Mouse (Mus musculus) kidney, postnatal 14 days (tissue): ENCODE measurements around the gene Epb41l3.
A peak's percentile ranks its signal among the peaks of the same experiment; 100 is the strongest.

ENCODE experiments used
- DNase-seq: peaks from one replicate; pipeline ENCODE4 v3.0.0; 2022; ENCODE audit warnings: mixed read lengths

The Epb41l3 gene

DNA sequence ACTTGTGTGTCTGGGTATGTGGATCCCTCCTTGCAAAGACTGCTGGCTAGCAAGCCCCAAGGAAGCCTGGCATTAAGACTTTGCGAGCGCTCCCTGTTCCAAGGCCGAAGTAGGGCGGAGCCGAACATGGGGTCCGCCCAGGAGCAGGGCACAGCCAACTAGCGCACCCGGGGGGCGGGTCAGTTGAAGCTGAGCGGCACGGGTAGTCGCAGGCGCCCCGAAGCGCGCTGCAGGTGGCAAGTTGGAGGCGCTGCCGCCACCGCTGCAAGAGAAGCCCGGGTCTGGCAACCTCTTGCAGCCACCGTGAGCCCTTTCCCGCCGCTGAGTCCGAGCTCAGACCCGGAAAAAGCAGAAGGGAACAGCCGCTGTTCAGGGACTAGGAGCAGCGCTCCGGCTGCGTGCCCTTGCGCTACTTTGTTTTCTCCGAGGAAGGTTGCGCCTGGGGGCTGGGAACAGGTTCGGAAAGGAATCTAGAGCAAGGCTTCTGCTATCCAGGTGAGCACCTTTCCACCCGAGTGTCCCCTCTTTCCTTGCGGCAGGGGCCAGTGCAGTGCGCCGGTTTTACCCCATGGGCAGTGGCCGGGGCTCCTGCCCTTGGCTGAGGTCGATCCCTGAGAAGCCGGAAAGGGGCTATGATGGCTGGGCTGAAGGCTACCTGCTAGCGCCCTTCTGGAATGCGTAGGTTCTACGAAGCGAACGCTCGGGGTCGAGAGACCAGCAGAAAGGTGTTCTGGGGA, at the start of gene Epb41l3:
Gene Epb41l3 (plus strand): TSS at position 183 of the 737 bp plus-strand sequence.
- DNase-seq, result peak; percentile 89

DNA sequence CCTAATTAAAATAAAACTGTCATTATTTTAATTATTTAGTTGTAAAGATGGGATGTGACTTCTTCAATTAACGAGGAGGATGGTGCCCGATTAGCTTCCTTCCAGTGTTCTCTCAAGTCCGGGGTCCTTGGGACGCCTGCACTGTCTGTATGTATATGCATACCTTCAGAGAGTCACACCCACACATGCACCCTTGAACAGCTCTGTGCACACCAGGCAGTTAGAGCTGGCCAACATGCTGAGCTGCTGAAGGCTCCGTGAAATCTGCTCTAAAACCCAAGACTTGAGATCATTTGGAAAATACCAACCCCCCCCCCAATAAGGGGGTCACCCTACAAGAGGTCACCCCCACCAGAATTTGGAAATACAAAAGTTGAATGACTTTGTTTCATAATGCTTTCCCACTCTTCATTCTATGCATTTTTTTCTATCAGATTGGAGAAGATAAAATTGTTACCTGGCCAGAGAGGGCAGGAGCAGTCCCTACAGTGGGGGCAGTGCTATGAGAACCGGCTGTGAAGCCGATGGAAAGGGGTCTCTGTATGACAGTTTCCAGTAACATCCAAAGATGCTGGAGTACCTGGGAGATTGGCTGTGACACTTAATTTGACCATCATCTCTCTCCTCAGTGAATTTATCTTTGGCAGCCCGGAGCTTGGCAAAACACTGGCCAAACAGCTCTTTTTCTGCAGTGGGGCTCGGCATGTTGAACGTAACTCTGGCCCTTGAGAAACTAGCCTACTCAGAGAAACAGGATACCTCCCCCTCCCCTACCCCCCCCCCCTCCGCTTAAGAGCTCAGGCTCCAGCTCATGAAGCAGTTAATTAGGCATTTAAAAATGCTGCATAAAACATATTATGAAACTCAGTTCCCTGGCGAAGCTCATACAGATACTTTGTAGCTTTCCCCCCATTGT, 36.5 kb upstream of the Epb41l3 start:
- no peak for DNase-seq

DNA sequence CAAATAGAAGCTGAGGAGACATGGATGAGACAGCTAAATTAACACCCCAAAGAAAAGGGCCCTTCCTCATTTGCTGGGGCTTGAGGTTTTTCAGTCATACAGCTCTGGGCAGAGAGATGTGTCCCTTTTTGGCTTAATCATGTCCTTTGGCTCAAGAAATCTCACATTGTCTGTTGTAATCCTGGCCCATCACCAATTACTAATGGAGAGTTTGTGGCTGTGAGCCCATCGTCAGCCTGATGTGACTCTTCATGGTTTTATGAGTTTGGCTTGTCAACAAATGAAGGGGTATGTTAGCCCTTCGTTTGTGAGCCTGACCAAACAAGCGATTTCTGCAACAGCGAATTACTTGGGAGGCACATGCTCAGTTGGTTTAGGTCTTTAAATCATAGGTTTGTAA, 34.0 kb upstream of the Epb41l3 start:
- peak; percentile 44 for DNase-seq

DNA sequence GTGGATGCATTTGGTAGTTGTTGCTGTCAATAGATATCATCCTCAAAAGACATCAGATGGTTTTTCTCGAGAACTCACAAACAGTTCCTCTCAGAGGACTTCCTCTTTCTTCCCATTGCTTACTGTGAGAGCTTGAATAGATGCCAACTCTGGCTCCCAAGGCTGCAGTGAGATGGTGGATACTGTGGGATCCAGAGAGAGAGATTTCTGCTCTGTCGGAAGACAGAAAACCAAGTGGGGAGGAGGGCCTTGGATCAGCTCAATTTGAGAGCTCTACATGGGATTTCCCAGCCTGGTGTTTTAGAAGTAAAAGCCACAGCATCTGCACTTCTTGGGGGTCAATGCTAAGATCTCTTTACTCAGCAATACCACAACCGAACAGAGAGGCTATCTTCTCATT, 26.7 kb upstream of the Epb41l3 start:
- DNase-seq, result no peak

DNA sequence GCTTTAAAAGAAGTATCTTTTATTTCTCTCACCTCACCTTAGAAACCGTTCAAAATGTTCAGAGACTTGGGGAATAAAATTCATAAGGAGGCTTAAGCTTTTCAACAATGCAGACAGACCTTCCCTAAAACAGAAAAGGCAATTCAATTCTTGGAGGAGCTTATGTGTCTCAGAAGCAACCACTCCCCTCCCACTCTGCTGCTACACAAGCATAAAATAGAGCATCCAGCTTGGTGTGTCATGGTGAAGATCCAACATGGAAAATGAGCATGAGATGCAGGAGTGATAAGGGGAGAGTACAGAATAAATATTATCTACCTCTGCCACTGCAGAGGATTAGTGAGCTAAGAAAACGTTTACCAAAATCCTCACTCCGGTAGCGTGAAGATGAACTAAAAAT, 21.5 kb upstream of the Epb41l3 start:
- no peak for DNase-seq

DNA sequence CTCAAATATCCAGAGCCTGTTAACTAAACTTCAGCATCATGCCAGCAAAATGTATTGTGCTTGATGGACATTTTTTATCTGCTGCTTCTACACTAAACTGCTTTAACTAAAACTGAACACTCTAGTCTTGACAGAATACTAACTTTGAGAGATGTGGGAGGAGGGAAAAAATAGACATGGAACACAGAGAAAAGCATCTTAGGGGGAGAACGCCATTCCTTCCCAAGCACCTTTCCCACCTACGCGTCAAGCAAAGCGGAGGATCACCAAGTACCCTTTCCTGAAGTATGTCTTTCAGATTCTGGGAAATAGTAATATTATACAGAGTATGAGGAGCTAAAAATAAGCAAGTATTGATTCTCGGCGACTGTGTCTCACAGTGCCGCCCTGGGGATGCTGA, 15.7 kb upstream of the Epb41l3 start:
- no peak for DNase-seq

DNA sequence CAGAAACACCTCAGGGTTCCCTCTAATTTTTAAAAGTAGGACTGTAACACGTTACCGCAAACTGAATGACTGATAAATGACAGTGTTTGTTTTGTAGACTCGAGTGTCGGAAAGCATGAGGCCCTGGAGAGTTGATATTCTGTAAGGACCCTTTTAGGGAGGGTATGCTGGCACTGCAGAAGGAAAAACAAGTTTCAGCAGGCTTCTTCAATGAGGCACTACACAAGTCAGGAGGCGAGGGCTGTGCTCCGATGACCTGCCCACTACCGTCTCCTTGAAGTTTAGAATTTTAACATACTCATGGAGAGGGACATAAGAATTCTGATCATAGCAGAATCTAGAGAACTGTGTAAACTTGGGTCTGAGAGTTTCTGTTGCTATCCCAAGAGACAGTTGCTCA, 15.1 kb upstream of the Epb41l3 start:
- no peak for DNase-seq

DNA sequence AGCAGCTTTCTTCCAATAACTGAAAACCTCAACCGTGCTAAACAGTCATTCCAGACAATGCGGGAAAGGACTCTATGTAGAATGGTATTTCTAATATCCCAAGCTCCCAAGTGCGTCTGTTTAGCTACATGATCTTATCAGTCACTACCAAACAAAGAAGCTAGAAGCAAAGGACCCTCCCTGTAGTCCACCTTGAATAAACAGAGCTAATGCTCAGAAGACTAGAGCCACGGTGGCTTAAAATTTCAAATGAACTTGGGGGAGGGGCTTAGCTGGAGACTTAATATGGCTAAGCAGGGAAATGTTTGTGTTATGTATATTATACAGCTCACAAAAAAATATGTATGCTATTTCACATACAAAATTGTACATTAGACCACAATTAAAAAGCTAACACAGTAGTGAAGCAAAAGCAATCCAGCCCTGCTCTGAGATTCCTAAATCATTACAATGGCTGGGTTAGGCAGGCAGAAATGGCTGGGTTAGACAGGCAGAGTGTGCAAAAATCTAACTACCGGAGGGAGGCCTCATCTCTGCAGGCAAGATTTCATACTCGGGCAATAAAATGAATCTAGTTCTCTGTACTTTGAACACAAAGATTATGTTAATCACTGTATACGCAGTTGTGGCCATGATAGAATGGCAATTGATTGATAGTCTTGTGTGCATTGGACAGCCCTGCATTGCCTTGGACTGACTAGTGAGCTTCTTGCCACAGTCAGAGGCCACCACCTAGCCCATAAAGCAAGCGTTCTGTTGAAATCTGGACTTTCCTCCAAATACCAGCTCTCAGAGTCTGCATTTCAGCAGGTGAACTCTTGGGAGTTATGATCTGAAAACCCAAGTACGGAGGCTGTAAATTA, 13.4 kb upstream of the Epb41l3 start:
- DNase-seq, result no peak

DNA sequence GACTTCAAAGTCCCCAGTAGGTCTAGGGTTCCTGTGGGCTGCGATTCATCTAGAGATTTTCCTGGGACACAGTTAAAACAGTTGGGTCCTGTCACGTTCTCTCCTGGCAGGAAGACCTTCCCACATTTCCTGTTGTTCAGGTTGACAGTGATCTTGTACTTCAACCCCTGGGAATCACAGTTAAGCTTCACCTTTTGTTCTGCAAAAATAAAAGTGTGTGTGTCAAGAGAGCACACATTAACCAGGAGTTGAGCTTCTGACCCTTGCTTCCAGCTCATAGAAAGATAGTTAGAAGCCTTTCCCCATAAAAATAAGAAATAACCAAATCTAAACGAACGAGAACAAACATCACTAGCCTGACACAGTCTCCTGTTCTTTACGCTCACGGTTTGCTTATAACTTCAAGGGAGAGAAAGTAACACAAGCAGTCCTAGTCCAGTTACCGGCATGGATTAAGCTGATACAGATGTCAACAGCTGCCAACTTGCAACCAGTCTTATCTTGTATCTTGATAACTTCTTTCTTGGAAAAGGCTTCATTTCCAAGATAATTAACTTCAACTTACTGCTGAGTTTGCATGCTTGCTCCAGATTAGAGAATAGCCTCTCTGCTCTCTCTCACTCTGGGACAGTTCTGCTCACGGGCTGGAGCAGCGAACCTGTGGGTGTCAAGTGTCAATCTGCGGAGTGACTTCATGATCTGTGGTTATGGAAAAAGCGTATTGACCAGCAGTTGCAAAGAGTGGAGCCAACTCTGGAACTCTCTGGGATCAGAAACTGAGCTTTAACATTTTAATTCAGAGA, 7.3 kb upstream of the Epb41l3 start:
- peak; percentile 20 for DNase-seq

DNA sequence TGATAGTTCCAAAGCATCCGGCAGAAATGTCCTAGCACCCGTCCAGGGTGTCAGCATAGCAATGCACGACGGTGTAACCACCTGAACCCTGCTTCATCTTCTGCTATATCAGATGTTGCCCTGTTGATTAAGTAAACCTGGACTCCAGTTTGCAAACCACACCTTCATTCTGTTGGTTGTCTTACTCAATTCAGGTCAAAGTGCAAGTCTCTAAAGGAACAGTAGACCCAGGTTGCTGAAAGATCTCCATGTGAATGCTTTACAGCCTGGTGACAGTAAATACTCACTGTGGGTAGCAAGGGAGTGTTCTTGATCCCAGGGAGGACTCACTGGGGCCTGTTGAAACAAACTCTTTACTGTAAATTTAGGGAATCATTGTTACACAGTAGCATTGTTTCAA, 1.4 kb upstream of the Epb41l3 start:
- DNase-seq, result no peak

DNA sequence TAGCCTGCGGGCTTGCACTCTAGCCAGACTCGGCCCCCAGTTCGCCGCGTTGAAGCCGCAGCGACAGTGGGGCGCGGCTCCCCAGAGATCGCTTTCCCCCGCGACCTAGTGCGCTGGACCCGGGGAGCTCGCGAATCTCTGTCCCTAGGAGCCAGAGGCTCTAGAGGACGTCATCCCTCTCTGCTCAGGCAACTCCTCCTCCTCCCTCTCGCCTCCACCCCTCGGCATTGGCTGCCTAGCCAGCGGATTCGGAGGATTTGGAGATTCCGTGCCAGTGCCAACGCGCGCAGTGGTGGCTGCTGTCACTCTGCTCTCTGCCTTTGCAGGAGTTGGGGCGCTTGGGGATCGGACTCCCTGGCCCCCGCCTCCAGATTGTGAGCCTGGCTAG, 749 bp downstream of the Epb41l3 start:
- peak; percentile 57 for DNase-seq

DNA sequence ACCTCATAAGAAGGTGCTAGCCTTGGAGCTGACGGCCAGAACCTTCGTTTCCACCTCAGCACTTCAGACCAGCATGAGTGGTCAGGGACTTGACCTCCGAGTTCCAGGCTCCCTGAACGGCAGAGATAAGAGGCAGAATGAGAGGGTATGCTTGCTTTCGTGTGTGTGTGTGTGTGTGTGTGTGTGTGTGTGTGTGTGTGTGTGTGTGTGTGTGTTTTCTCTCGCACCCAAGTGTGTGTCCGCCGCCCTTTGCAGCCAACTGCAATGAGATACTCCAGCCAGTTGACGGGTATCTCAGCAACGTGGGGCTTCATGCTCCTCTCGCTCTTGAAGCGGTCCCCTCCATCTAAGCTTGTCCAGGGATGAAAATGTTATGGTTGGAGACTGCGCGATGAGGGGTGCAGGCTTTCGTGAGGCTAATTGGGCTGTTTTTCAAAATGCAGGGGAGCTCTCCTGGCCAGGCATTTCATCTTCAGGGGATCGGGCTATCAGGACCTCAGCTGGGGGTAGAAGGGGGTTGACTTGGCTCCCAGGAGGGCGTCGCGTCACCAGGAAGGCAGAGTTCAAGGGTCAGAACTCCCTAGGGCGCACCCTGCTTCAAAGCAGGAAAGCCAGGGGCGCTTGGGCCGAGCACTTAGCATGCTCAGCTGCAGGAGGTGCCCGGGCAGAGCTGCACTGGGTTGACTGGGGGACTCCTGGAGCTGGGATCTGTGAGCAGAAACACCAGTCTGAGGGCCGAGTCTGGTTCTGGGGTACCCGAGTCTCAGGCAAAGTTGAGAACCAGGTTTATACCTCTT, 1.5 kb downstream of the Epb41l3 start:
- peak; percentile 34 for DNase-seq

DNA sequence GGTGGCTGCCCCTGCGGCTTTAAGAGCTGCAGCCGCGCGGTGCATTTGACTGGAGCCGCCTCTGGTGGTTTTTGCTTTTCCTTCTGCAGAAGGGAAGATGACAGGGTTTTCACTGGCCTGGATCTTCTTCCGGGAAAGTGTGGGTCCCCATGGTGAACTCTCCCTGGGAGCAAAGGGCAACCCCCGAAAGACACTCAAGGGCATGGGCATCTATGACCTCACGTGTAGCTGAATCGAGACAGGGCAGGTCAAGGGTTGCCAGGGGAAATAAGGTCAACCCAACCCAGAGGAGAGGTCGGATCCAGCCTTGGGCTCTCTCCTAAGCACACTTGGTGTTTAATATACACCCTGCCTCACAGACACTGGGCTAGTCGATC, 2.0 kb downstream of the Epb41l3 start:
- no peak for DNase-seq

DNA sequence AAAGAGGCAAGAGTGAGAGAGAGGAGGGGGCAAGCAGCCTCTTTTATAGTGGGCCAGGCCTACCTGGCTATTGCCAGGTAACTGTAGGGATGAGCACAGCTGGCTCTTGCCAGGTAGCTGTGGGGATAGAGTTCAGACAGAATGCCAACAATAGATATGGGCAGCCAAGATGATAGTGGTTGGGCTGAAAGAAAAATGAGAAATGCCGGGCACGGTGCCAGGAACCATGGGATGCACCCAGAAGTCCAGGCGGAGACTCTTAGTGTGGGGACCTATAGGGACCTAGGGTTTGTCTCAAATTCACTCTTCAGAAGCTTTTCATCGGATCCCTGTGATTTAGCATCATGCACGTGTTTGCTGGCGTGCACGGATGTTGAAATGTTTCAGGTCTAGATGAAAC, 6.8 kb downstream of the Epb41l3 start:
- no peak for DNase-seq

DNA sequence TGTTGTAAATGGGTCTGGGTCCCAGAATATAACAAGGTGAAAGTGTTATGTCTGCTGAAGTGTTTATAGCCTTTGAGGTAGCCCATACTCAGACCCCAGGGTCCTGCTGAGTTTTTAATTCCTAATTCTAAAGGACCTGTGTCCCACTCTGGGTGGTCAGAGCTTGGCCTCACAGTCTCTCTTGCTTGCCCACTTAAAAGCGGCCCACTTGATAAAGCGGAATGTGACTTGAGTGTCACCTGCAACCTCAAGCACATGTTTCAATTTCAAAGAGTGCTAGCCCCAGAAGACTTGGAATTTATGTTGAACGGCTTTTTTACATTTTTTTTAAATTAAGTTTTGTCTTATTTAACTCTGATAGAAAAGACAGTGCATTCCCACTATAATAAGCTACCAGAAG, 16.1 kb downstream of the Epb41l3 start:
- DNase-seq, result no peak

DNA sequence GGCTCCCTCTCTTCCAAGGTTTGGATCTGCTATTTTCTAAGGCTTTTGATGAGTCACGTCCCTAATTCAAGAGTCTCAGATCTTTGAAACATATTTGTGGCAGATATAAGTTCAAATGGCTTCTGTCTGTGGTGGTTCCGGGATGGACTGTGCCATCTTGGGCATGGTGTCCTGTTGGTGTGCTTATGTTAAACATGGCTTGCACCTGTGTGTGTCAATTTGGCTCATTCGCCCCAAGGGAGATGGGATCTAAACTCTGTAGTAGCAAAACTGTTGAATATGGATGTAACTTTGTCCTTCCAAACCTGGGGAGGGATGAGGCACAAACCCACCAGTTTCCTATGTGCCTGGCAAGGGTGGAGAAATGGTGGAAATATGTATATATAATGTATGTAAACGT, 21.6 kb downstream of the Epb41l3 start:
- DNase-seq, result no peak

DNA sequence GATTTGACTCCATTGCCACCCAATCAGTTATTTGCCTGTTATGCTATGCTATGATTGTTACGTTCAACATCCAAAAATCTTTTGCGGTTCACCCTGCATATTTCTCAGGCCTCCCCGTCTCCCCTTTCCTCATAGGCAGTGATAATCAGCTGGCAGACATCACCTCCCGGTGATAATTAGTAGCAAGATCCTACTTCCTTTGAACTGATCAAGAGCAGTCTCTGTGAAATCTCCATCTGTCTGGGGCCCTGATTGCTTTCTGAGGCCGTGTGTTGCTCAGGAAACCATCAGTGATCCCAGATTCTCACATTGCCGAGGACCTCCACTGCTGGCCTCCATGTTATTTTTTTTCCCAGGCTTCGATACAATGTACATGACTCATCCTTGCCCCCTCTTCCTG, 22.5 kb downstream of the Epb41l3 start:
- no peak for DNase-seq

DNA sequence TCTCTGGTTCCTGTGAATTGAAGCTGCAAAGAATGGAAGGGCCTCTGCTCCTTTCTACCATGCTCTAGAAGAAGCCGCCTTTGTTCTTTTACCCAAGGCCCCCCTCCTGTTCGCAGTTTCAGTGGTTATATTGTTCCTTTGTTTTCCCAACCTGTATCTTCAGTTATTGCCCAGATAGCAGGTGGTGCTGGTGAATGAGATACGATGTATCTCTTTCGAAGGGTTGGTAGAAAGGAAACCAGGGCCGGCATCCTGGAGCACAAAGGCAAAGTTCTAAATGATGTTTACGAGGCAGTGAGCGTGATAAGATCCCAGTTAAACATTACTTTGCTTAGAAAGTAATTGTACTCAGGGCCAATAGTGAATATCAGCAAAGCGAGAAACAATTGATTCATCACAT, 27.8 kb downstream of the Epb41l3 start:
- DNase-seq, result no peak

DNA sequence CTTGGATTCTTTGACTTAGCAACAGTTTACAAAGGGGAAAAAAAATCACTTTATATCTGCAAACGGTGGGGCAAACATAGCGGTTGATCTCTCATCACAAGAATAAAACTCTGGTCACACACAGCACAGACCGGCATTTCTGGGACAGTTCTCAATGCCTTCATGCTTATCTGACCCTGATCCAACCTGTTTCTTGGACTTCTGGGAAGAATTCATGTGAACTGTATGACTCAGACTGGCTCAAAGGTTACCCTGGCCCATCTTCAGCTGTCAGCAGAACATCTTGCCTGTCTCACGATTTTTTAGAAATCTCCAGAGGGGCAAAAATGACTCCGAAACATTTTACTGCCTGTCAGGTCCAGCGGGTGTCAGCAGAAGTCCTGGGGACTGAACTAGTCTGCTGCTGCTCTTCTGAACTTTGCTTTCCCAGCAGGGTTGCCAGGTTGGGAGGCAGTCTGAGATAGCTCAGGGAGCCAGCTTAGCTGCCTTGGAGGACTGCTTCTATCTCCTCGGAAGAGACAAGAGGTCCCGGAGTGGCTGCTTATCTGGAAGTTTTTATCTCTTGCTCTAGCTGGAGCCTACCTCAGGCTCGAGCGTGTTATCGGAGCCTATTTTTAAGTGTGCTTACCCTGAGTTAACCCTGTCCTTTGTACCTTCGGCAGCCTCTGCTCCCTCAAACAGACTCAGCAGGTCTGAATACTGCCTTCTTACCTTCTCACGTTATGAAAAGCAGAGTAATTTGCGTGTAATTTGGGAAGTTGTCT, 29.7 kb downstream of the Epb41l3 start:
- DNase-seq, result peak; percentile 30

DNA sequence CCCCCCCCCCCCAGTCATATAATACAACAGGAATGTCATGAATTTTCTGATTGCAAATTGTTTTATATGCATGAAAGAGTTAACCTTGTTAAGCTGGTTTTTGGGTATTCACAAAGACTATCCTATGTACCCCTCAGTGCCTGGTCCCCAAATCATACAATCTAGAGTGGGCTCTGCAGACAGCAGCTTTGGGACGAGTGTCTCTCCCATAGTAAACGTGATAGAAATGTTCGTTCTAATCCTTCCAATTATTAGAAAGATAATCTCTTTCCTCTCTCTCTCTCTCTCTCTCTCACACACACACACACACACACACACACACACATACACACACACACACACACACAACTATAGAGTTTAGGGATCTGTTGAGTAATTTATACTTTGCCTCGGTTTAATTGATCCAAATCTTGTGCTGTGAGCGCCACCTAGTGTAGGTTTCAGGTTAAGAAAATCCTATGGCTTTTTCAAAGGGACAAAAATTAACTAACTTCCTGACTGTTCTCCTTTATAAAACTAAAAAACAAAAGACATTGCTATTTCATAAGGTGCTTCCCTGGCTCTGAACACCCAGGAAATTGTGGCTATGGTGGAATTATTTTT, 30.4 kb downstream of the Epb41l3 start:
- DNase-seq, result peak; percentile 57
